ENCODE assay signal across 16 mouse cellular contexts in genomic region chr7:11158036-11158435, GRCm38 (mm10). TPM values are rescaled to one million over a fixed set of nuclear protein-coding genes. Genes with fewer than 3 reads are reported as not detected.
A peak's percentile ranks its signal among the peaks of the same experiment; 100 is the strongest.
DNase-seq lines count a peak whose midpoint lies in the region; TF ChIP-seq lines count a peak whose summit lies in the region.
"Not testable (repeated sequence)": the region's sequence is repeated elsewhere in the genome, so short reads cannot be mapped to it uniquely, and the experiment has no call there.
"Had no signal": no experiment of that assay in that cellular context is flagged by ENCODE, and none has a peak within 500 bp of the region (broad histone marks: within the 10 kb centered on the region; RNA-seq: fewer than 3 reads in every experiment).

No protein-coding gene starts in this region.

- TF ChIP-seq CTCF in E14TG2a.4 (conservative IDR thresholded peaks at IDR 0.05; ENCODE audit: low read length): peak; percentile 47

- H3K36me3 ChIP-seq in E14TG2a.4 (ENCODE audit: insufficient read depth, low read length): not testable (repeated sequence)

- H3K4me3 ChIP-seq in E14TG2a.4 (replicated peaks; ENCODE audit: low read length): not testable (repeated sequence)

- H3K4me1 ChIP-seq in E14TG2a.4 (replicated peaks; ENCODE audit: low read depth, low read length): not testable (repeated sequence)

- H3K27me3 ChIP-seq in E14TG2a.4 (ENCODE audit: insufficient read depth, low read length): not testable (repeated sequence)

- peak; percentile 57 for DNase-seq in NIH3T3 (ENCODE audit: low read depth)
- DNase-seq in adrenal gland, postnatal 10 days: peak; percentile 2
- peak; percentile 18 for DNase-seq in forelimb bud, embryonic 11.5 days (ENCODE audit: low read depth, low spot score)
- DNase-seq in kidney, adult 8-10 months: peak; percentile 13 to 67
- DNase-seq in left cerebral cortex, adult 18-20 months (ENCODE audit: low spot score in 2 of 2): peak; percentile 4 to 18
- DNase-seq in retina, adult 2 months (ENCODE audit: low read depth, low spot score): peak; percentile 8

- not testable (repeated sequence) for H3K9me3 ChIP-seq in E14TG2a.4 (ENCODE audit: low read length)

RNA-seq across cellular contexts. Expression of gene Zscan4d, which starts 7.9 kb away (rescaled TPM):
- not detected for total RNA-seq in adrenal gland, postnatal 10 days (2021)
- not detected for total RNA-seq in left cerebral cortex, adult 18-20 months (2021)
- total RNA-seq: adrenal gland, adult 8-10 months; gastrocnemius, adult 8-10 months; gastrocnemius, postnatal 4 days; heart, adult 2 months; hematopoietic stem cell, adult 5-6 weeks; layer of hippocampus, adult 2 months; layer of hippocampus, postnatal 14 days; left cerebral cortex, adult 8-10 months; left cerebral cortex, postnatal 36 days had no signal

Comparison
In these comparisons a context has a peak if more than half of its experiments do, and no peak if none do; other contexts are left out.
1. DNase-seq: peak in every context shown above with its lines; median percentile 57 in NIH3T3; 40 in kidney, adult 8-10 months; 18 in forelimb bud, embryonic 11.5 days; 11 in left cerebral cortex, adult 18-20 months; 8 in retina, adult 2 months; 2 in adrenal gland, postnatal 10 days.